Mouse (Mus musculus) mesoderm, embryonic 11.5 days (tissue): ENCODE data around the gene Rhox2g.
"Not testable (repeated sequence)": the region's sequence is repeated elsewhere in the genome, so short reads cannot be mapped to it uniquely, and the experiment has no call there.

ENCODE experiments used
- DNase-seq: peaks from one replicate; pipeline ENCODE4 v3.0.0-alpha.2; 2012; ENCODE audit warnings: low read depth, low spot score

The Rhox2g gene

GRCm38 (mm10) chrX:37643370-37643769 is at the start of gene Rhox2g:
TSS of gene Rhox2g (minus strand) at chrX:37643470.
- not testable (repeated sequence) for DNase-seq

- DNase-seq = no peak
Measured at GRCm38 (mm10) chrX:37692261-37692660, 49.0 kb upstream of the Rhox2g start.

- no peak for DNase-seq
Measured at GRCm38 (mm10) chrX:37683031-37683715, 39.9 kb upstream of the Rhox2g start.

- DNase-seq = not testable (repeated sequence)
Measured at GRCm38 (mm10) chrX:37673177-37673576, 29.9 kb upstream of the Rhox2g start, which contains the start of gene Rhox2h. TSS of gene Rhox2h (minus strand) at chrX:37673277.

GRCm38 (mm10) chrX:37668664-37669063 is 25.4 kb upstream of the Rhox2g start, which contains the start of gene Rhox3h:
TSS of gene Rhox3h (minus strand) at chrX:37668764.
- not testable (repeated sequence) for DNase-seq

GRCm38 (mm10) chrX:37651227-37651626 is 8.0 kb upstream of the Rhox2g start, which contains the start of gene Rhox4g:
TSS of gene Rhox4g (minus strand) at chrX:37651327.
- DNase-seq = not testable (repeated sequence)

- DNase-seq = not testable (repeated sequence)
Measured at GRCm38 (mm10) chrX:37628512-37628911, 14.8 kb downstream of the Rhox2g start, which contains the start of gene Rhox3g. TSS of gene Rhox3g (minus strand) at chrX:37628612.

GRCm38 (mm10) chrX:37607604-37608003 is 35.7 kb downstream of the Rhox2g start, which contains the start of gene Rhox4f:
TSS of gene Rhox4f (minus strand) at chrX:37607704.
- DNase-seq = not testable (repeated sequence)
